Comparison of ENCODE assay signal across 12 mouse cellular contexts in genomic region chr6:99142900-99143755, GRCm38 (mm10).
DNase-seq lines count a peak whose midpoint lies in the region.
"Had no signal": no experiment of that assay in that cellular context is flagged by ENCODE, and none has a peak within 500 bp of the region (broad histone marks: within the 10 kb centered on the region; RNA-seq: fewer than 3 reads in every experiment).

No protein-coding gene starts in this region.

- DNase-seq in kidney, postnatal 14 days = peak; percentile 7
- no peak for DNase-seq in kidney, adult 11 months
- DNase-seq in 3T3-L1 (ENCODE audit: low read depth, low spot score) = peak; percentile 38
- DNase-seq in NIH3T3 (ENCODE audit: low read depth) = peak; percentile 24
- DNase-seq in lung, postnatal 25 days (ENCODE audit: low spot score) = peak; percentile 65
- no peak for DNase-seq in cerebellum, adult 11 months
- DNase-seq in gastrocnemius, adult 18-20 months (ENCODE audit: low spot score) = no peak
- DNase-seq: adrenal gland, postnatal 25 days; cerebellum, postnatal 14 days; kidney, postnatal 10 days; right cerebral cortex, postnatal 14 days; thymus, adult 18-20 months had no signal

Comparison
In these comparisons a context has a peak if more than half of its experiments do, and no peak if none do; other contexts are left out.
1. DNase-seq: peak in kidney, postnatal 14 days (single experiment), 3T3-L1 (single experiment), NIH3T3 (single experiment) and lung, postnatal 25 days (single experiment); none in kidney, adult 11 months (single experiment), cerebellum, adult 11 months (single experiment) and gastrocnemius, adult 18-20 months (single experiment).